Mouse (Mus musculus) limb, embryonic 12.5 days (tissue): ENCODE measurements around the gene Nup214. TPM values are rescaled to one million over a fixed set of nuclear protein-coding genes. Genes with fewer than 3 reads are reported as not detected.

Source experiments
- ATAC-seq: fragments of 200-750 bp; cut with Nextera tagmentation; 2 replicates; pipeline ENCODE4 v1.8.0; 2017; ENCODE audit warnings: low read depth, moderate TSS enrichment; ENCODE audit not compliant: insufficient number of reproducible peaks, insufficient read depth, low FRiP score, low TSS enrichment
- H3K27ac ChIP-seq: fragments of 300-500 bp; sonication (generic); 2 replicates; pipeline ENCODE4 v1.5.1; 2016; ENCODE audit warnings: mild to moderate bottlenecking, moderate library complexity
- H3K27me3 ChIP-seq: fragments of 300-500 bp; sonication (generic); 2 replicates; pipeline ENCODE4 v1.6.1; 2016; ENCODE audit warnings: mild to moderate bottlenecking, moderate library complexity
- H3K36me3 ChIP-seq: fragments of 300-500 bp; sonication (generic); 2 replicates; pipeline ENCODE4 v1.6.1; 2016; ENCODE audit warnings: mild to moderate bottlenecking, moderate library complexity
- H3K4me1 ChIP-seq: fragments of 300-500 bp; sonication (generic); replicated peaks from 2 replicates; pipeline ENCODE4 v1.6.1; 2016
- H3K4me2 ChIP-seq: fragments of 300-500 bp; sonication (generic); 2 replicates; pipeline ENCODE4 v1.6.1; 2016; ENCODE audit warnings: mild to moderate bottlenecking, moderate library complexity
- H3K4me3 ChIP-seq: fragments of 300-500 bp; sonication (generic); replicated peaks from 2 replicates; pipeline ENCODE4 v1.5.1; 2016; ENCODE audit warnings: mild to moderate bottlenecking
- H3K9ac ChIP-seq: fragments of 300-500 bp; sonication (generic); replicated peaks from 2 replicates; pipeline ENCODE4 v1.6.1; 2016; ENCODE audit warnings: mild to moderate bottlenecking, moderate library complexity
- H3K9me3 ChIP-seq: fragments of 300-500 bp; sonication (generic); 2 replicates; pipeline ENCODE4 v1.6.1; 2016; ENCODE audit warnings: mild to moderate bottlenecking, moderate library complexity
- WGBS: fragments of 180-500 bp; shearing (Covaris S2); methylation state at CpG from one replicate; pipeline ENCODE4 v1.1.7; 2016; 5-methylcytosine and 5-hydroxymethylcytosine counted together
- polyA plus RNA-seq: library from polyadenylated mRNA; unstranded; fragments of >200 nt; fragmentation: Nextera tagmentation; extraction: Ambion mirVana; gene quantifications from 2 replicates; pipeline ENCODE4 v1.2.1, GENCODE M21; 2016

The Nup214 gene
- polyA plus RNA-seq, 1 experiment from 2014 or later: 76.4 TPM

DNA sequence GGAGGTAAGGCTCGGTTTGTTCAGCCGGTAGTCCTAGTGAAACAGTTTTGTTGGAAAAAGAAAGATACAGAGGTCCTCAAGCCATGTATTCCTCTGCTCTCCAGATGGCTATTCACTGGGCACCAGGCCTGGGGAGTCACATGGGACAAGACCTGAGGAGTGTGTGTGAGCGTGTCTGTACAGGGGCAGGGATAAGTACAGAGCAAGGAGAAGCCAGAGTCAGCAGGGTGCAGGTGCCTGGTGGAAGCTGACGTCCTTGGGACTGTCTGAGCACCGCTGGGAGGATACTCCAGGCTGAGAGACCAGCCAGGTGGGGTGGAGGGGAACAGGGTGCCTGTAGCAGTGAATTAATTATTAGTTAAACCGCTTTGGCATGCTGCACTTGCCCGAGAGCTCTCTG lies 10.7 kb upstream of the Nup214 start:
- H3K9ac ChIP-seq: 0 out of 2 replicates have a peak overlapping the region, but pooled peaks have one; percentile 4
- H3K9me3 ChIP-seq: no peaks in the 10 kb centered on the region
- no peaks in the 10 kb centered on the region for H3K4me1 ChIP-seq
- H3K4me2 ChIP-seq: no peak overlapping the region
- H3K27me3 ChIP-seq: no peaks in the 10 kb centered on the region
- WGBS: 78% methylated on average over 7 of the region's 7 CpGs
- ATAC-seq: no peak
- H3K27ac ChIP-seq: peak overlapping the region; percentile 73; the same call in 1 of the 2 replicates
- no peak overlapping the region for H3K4me3 ChIP-seq
- peaks cover 85% of the 10 kb centered on the region for H3K36me3 ChIP-seq

DNA sequence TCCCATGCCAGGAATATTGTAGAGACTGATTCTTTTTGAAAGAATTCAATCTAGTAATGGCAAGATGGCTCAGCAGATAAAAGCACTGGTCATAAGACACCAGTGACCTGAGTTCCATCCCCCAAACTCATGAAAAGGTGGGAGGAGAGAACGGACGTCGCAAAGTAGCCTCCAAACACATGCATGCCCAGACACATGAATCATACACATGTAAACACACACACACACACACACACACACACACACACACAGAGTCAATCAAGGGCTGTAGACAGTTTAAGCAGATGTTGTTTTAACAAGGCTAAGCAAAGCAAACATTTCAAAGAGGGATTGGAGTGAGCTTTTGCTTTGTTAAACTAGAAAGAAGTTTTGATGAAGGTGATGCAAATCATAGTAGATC lies 10.0 kb upstream of the Nup214 start:
- H3K27me3 ChIP-seq: no peaks in the 10 kb centered on the region
- H3K27ac ChIP-seq: no peak overlapping the region
- H3K4me2 ChIP-seq: no peak overlapping the region
- no peaks in the 10 kb centered on the region for H3K4me1 ChIP-seq
- no peak for ATAC-seq
- peaks cover 85% of the 10 kb centered on the region for H3K36me3 ChIP-seq
- no peak overlapping the region for H3K9ac ChIP-seq
- H3K4me3 ChIP-seq: no peak overlapping the region
- 86% methylated on average over 3 of the region's 3 CpGs for WGBS
- no peaks in the 10 kb centered on the region for H3K9me3 ChIP-seq

DNA sequence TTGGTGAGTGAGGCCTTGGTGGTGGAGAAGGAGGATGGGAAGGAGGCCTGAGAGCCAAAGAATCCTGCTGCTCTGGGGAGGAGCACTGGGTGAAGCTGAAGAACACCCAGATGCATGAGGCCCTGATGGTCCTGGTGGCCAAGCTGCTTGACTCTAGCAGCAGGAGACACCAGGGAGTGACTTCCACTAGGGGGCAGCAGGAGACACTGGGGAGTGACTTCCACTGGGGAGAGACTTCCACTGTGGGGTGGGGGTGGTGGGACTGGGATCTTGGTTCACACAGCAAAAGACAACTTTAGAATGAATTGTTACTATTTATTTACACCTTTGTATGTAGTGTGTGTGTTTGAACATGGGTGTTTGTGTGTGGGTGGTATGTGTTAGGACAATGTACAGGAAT lies 9.1 kb upstream of the Nup214 start:
- no peak overlapping the region for H3K4me2 ChIP-seq
- H3K9me3 ChIP-seq: no peaks in the 10 kb centered on the region
- H3K27me3 ChIP-seq: no peaks in the 10 kb centered on the region
- H3K4me1 ChIP-seq: no peaks in the 10 kb centered on the region
- H3K36me3 ChIP-seq: peaks cover 83% of the 10 kb centered on the region
- no peak overlapping the region for H3K9ac ChIP-seq
- H3K4me3 ChIP-seq: no peak overlapping the region
- no peak for ATAC-seq
- no peak overlapping the region for H3K27ac ChIP-seq

DNA sequence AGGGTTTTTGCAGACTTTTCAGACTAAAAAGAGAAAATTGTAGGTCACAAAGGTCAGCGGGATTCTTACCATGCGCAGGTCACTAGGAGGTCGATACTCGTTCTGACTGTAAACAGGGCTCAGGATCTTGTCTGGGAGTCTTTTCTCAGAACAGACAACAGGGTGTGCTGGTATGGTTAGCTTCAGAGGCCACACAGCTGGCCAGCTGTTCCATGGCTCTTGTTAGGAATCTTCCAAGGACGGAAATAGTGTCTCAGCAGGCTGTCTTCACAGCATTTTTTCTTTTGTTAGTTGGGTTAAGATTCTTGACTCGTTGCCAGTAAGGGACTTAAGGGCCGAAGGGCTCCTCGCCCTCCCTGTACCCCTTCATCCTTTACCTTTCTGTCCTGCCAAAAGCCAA lies 7.4 kb upstream of the Nup214 start:
- WGBS: 77% methylated on average over 8 of the region's 8 CpGs
- Histone ChIP-seq H3K4me2 (no peak overlapping the region), H3K4me3 (no peak overlapping the region), H3K27me3 (no peaks in the 10 kb centered on the region), H3K4me1 (no peaks in the 10 kb centered on the region), H3K9ac (no peak overlapping the region), H3K27ac (no peak overlapping the region), H3K36me3 (peaks cover 83% of the 10 kb centered on the region), H3K9me3 (no peaks in the 10 kb centered on the region)
- ATAC-seq: no peak

DNA sequence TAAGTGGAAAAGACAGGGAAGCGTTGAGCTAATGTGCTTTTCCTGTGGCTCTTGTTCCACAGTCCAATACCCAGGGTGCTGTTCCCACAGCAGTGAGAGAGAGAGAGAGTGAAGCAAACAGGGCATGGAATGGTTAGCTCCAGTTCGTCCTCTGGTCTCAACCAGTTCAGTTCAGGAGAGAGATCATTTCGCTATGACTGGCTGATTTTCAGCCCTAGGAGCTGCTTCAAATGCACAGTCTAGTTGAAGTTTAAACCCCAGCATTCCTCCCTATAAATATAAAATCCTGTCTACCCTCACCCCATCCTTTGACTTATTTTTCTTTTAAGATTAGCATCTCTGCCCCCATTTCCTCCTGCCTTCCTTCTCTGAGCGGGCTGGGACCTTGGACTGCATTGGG lies 1.6 kb upstream of the Nup214 start:
- Histone ChIP-seq H3K27ac (no peak overlapping the region), H3K36me3 (peaks cover 63% of the 10 kb centered on the region), H3K4me2 (no peak overlapping the region), H3K9ac (no peak overlapping the region), H3K27me3 (no peaks in the 10 kb centered on the region), H3K4me3 (no peak overlapping the region), H3K9me3 (no peaks in the 10 kb centered on the region), H3K4me1 (peaks cover 18% of the 10 kb centered on the region)
- 88% methylated on average over 4 of the region's 4 CpGs for WGBS
- no peak for ATAC-seq

DNA sequence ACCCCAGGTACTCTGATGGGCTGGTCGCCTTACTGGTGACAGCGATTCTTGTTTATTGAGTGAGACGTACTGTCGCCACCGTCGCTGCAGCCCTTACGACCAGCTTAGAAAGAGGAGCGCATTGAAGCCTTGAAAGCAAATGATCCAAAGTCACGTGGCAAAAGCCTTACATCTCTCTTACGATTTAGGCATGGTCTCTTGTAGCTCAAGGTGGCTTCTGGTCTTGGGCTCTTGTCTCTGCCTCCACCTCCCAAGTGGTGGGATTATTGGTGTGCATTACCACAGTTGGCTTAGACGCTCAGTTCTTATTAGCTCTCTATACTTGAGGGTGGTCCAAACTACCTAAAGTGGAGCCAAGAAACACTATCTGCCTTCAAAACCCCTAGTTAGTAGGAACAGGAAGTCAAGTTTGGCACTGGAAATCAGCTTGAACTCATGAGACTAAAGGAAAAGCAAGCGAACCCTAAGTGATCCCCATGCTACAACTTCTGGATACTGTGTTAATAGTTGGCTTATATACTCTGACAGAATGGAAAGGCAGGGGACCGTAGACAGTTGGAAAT lies 654 bp downstream of the Nup214 start:
- H3K36me3 ChIP-seq: peaks cover 62% of the 10 kb centered on the region
- H3K9me3 ChIP-seq: no peaks in the 10 kb centered on the region
- ATAC-seq: no peak
- H3K4me1 ChIP-seq: peaks cover 18% of the 10 kb centered on the region
- peak overlapping the region; percentile 93 for H3K9ac ChIP-seq
- H3K4me3 ChIP-seq: peak overlapping the region; percentile 96
- WGBS: 10% methylated on average over 13 of the region's 13 CpGs
- peak overlapping the region; percentile 66; the same call in 1 of the 2 replicates for H3K27ac ChIP-seq
- H3K4me2 ChIP-seq: peak overlapping the region; percentile 81
- H3K27me3 ChIP-seq: no peaks in the 10 kb centered on the region

DNA sequence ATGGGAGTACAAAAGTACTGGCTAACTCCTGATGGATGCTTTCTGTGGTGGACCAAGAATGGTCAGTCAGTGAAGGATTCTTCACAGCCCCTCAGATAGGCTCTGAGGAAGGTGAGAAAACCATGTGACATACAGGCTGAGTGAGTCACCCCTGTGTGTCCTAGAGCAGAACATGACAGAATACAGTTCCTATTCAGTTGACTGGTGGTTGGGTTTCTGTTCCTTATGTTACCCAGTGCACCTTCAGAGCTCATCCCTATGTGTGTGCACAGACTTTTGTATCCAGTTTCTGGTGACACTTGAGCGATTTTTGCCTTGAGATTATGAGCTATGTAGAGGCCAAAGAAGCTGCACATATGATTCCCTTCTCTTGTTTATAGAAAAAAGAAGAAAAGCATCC lies 13.5 kb downstream of the Nup214 start:
- no peaks in the 10 kb centered on the region for H3K27me3 ChIP-seq
- no peak overlapping the region for H3K9ac ChIP-seq
- no peaks in the 10 kb centered on the region for H3K4me1 ChIP-seq
- H3K36me3 ChIP-seq: peaks cover 98% of the 10 kb centered on the region
- ATAC-seq: no peak
- H3K4me3 ChIP-seq: no peak overlapping the region
- no peaks in the 10 kb centered on the region for H3K9me3 ChIP-seq
- H3K4me2 ChIP-seq: no peak overlapping the region
- WGBS: 90% methylated on average over 1 of the region's 1 CpGs
- no peak overlapping the region for H3K27ac ChIP-seq

DNA sequence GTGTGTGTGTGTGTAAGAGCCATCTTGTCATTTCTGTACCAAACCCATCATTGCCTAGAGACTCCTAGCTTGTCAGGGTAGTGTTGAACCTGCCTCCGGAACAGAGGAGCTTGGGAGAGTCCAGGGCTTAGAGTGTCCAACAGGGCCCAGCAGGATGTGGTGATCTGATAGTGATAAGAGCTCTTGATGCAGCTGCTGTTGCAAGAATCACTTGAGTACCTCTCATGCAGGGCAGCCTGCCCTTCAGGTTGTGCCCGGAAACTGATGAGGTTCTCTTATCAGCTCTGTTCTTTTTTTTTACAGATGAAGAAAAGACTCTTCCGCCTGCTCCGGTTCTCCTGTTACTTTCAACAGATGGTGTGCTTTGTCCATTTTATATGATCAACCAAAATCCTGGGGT lies 16.7 kb downstream of the Nup214 start:
- Histone ChIP-seq H3K4me2 (no peak overlapping the region), H3K9ac (no peak overlapping the region), H3K27me3 (no peaks in the 10 kb centered on the region), H3K36me3 (peaks cover 97% of the 10 kb centered on the region), H3K9me3 (no peaks in the 10 kb centered on the region), H3K4me1 (no peaks in the 10 kb centered on the region), H3K4me3 (no peak overlapping the region), H3K27ac (no peak overlapping the region)
- ATAC-seq: no peak
- WGBS: 95% methylated on average over 4 of the region's 4 CpGs

DNA sequence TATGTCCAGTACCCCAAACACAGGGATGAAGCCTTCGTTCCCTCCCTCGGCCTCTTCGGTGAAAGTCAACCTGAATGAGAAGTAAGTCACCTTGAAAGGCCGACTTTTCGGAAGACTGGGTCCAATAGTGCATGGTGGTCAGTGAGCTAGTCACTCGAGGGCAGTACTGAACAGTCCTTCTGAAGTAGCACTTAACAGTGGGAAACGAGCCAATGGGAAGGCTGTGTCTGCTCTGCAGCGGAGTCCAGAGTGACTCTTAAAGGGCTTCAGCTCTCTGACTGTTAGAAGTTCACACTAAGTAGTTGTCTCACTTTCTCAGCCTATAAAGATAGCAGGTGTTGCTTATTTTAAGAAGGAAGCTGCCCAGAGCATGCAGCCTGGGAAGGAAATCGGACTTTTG lies 20.7 kb downstream of the Nup214 start:
- Histone ChIP-seq H3K4me2 (no peak overlapping the region), H3K27me3 (no peaks in the 10 kb centered on the region), H3K36me3 (peaks cover 97% of the 10 kb centered on the region), H3K4me1 (no peaks in the 10 kb centered on the region), H3K9ac (no peak overlapping the region), H3K27ac (no peak overlapping the region), H3K4me3 (no peak overlapping the region), H3K9me3 (no peaks in the 10 kb centered on the region)
- no peak for ATAC-seq
- WGBS: 95% methylated on average over 9 of the region's 9 CpGs

DNA sequence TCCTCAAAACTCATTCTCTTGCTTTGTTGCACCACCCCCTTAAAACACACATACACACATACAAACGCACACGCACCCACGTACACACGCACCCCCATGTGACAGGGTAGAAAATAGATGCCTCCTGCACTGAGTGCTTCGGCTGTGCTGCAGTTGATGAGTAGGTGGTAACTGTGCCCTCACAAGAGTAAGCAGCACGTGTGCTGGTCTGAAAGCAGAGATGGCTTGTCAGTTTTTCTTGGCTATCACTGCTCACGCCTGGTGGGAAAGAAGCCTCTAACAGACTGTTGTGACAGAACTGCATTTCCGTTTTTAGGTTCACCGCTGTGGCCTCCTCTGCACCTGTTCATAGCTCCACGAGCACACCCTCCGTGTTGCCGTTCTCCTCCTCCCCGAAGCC lies 21.8 kb downstream of the Nup214 start:
- no peak for ATAC-seq
- H3K27me3 ChIP-seq: no peaks in the 10 kb centered on the region
- H3K27ac ChIP-seq: no peak overlapping the region
- no peak overlapping the region for H3K4me2 ChIP-seq
- no peaks in the 10 kb centered on the region for H3K4me1 ChIP-seq
- H3K9me3 ChIP-seq: no peaks in the 10 kb centered on the region
- peaks cover 95% of the 10 kb centered on the region for H3K36me3 ChIP-seq
- no peak overlapping the region for H3K4me3 ChIP-seq
- WGBS: 94% methylated on average over 13 of the region's 13 CpGs
- H3K9ac ChIP-seq: no peak overlapping the region

DNA sequence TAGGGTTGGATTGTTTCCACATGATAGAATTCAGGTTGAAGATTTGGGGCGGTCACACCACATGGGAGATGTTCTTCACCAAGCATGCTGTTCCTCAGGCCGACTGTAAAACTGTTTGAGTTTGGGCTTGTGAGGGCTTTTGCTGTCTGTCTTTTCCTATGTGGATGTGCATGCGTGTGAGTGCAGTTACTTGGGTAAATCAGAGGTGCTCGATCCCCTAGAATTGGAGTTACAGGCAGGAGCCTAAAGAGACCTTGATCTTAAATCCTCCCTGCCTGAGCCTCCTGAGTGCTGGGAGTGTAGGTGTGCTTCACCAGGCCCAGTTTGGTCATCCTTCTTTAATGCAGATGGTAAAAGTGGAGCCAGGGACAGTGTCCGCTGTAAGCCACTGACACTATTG lies 23.3 kb downstream of the Nup214 start:
- Histone ChIP-seq H3K9me3 (no peaks in the 10 kb centered on the region), H3K4me3 (no peak overlapping the region), H3K4me2 (no peak overlapping the region), H3K4me1 (no peaks in the 10 kb centered on the region), H3K36me3 (peaks cover 88% of the 10 kb centered on the region), H3K27me3 (no peaks in the 10 kb centered on the region), H3K9ac (no peak overlapping the region), H3K27ac (no peak overlapping the region)
- WGBS: 93% methylated on average over 5 of the region's 5 CpGs
- no peak for ATAC-seq

DNA sequence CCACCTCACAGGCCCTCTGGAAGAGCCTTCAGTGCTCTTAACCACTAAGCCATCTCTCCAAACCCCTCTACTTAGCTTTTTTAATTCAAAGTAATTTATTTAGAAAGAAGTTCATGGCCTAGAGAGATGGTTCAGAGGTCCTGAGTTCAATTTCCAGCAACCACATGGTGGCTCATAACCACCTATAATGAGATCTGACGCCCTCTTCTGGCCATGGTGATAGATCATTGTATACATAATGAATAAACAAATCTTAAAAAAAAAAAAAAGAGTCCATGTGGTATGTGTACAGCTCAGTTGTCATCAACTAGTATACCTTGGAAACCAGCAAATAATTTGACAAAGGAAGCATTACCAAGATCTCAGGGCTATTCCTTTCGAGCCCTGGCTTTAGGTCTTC lies 24.2 kb downstream of the Nup214 start:
- Histone ChIP-seq H3K4me3 (no peak overlapping the region), H3K27me3 (no peaks in the 10 kb centered on the region), H3K27ac (no peak overlapping the region), H3K36me3 (peaks cover 88% of the 10 kb centered on the region), H3K4me1 (no peaks in the 10 kb centered on the region), H3K9me3 (no peaks in the 10 kb centered on the region), H3K4me2 (no peak overlapping the region), H3K9ac (no peak overlapping the region)
- WGBS: 72% methylated on average over 2 of the region's 2 CpGs
- ATAC-seq: no peak
